Mouse (Mus musculus): ENCODE results near the gene Prrt3. TPM values are rescaled to one million over a fixed set of nuclear protein-coding genes. Genes with fewer than 3 reads are reported as not detected.

Prrt3 gene
- polyA plus RNA-seq, 1 experiment from 2014 or later = 0.41 TPM

DNA sequence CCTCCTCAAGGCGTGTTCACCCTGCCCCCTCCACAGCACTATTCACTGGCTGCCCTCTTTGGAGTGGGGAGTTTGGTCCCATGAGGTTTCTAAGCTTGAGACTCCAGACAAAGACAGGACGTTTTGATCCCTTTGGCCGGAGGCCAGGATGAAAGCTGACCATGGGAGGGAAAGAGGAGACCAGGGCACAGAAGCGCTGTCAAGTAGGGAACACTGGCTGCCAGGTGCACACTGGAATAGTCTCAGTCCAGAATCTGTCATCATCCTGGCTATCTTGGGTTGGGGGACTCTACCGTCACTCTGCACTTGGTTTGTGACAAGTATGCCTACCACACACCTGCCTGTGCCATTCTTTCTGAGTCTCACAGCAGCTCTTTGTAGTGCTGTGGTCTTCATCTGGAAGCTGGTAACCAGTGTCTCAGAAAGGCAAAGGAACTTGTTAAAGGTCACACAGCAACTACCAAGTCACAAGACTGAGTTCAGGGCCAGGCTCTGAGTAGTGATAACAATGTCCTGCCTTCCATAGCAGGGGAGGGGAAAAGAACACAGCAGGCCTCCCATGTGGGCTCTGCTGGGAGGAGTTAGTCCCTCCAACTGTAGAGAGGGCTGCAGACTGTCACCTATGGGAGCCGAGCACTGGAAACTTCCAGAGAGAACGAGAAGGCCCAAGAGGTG lies 6.7 kb upstream of the Prrt3 start:
- Histone ChIP-seq H3K4me3 (no peak overlapping the region), H3K9me3 (no peaks in the 10 kb centered on the region), H3K36me3 (peaks cover 19% of the 10 kb centered on the region), H3K27ac (no peak overlapping the region), H3K27me3 (ENCODE audit: insufficient read depth, poor library complexity, severe bottlenecking) (no peaks in the 10 kb centered on the region), H3K4me1 (peaks cover 5% of the 10 kb centered on the region; the same call in 1 of the 2 replicates)
- WGBS = 59% methylated on average over 7 of the region's 7 CpGs
- no peak for DNase-seq (ENCODE audit: low spot score)

DNA sequence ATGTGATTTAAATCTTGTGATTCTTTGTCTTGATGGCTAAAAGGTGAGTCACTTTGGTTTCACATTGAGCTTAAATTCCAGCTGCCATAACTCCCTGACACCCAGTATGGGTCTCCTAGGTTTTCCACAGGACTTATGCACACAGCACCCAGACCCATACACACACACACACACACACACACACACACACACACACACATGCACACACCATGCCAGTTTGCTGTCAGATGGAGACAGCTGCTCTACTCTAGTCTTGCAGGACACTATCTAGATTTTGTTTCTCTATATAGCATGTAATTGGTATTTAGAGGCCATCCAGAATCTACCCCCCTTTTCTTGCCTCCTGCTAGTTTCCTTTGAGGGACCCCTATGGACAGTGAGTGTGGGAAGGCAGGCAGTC lies 5.4 kb upstream of the Prrt3 start:
- H3K27me3 ChIP-seq (ENCODE audit: insufficient read depth, poor library complexity, severe bottlenecking) = peaks cover 11% of the 10 kb centered on the region
- no peak overlapping the region for H3K4me3 ChIP-seq
- peaks cover 6% of the 10 kb centered on the region; the same call in 1 of the 2 replicates for H3K36me3 ChIP-seq
- peaks cover 5% of the 10 kb centered on the region; the same call in 1 of the 2 replicates for H3K4me1 ChIP-seq
- no peak overlapping the region for H3K27ac ChIP-seq
- DNase-seq (ENCODE audit: low spot score) = no peak
- H3K9me3 ChIP-seq = no peaks in the 10 kb centered on the region

DNA sequence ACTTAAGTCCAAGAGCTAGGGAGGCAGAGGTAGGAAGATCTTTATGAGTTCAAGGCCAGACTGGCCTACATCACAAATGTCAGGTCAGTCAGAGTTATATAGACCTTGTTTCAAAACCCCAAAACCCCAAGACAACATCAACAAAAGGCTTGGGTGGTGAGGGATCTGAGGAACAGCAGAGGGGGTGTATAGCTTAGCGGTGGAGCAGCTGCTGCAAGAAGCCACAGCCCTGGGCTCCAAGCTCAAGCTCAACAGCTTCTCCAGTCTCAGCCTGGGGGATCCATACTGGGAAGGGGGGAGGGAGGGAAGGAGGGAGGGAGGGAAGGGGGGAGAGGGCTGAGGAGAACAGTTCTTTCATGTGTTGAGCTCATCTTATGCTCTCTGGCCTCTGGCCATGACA lies 4.0 kb upstream of the Prrt3 start:
- H3K27me3 ChIP-seq (ENCODE audit: insufficient read depth, poor library complexity, severe bottlenecking) = peaks cover 26% of the 10 kb centered on the region
- no peaks in the 10 kb centered on the region for H3K36me3 ChIP-seq
- no peak overlapping the region for H3K4me3 ChIP-seq
- 76% methylated on average over 1 of the region's 1 CpGs for WGBS
- H3K4me1 ChIP-seq = peaks cover 13% of the 10 kb centered on the region
- H3K9me3 ChIP-seq = no peaks in the 10 kb centered on the region
- no peak for DNase-seq (ENCODE audit: low spot score)
- H3K27ac ChIP-seq = no peak overlapping the region

DNA sequence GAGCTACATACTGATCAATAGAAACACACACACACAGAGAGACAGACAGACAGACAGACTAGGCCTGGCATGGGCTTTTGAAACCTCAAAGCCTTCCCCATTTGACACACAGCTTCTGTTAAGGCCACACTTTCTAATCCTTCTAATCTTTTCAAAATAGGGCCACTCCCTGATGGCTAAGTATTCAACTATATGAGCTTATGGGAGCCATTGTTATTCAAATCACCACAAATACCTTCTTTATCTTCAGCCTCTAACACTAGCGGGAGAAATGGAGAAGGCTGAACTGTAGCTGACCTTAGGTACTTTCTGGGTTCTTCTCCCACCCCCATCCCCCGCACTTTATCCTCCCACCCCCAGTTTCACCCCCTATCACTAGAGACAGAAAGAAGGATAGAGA lies 1.1 kb upstream of the Prrt3 start:
- no peaks in the 10 kb centered on the region for H3K36me3 ChIP-seq
- H3K27me3 ChIP-seq (ENCODE audit: insufficient read depth, poor library complexity, severe bottlenecking) = peaks cover 45% of the 10 kb centered on the region
- H3K27ac ChIP-seq = no peak overlapping the region
- no peak for DNase-seq (ENCODE audit: low spot score)
- H3K9me3 ChIP-seq = no peaks in the 10 kb centered on the region
- peaks cover 11% of the 10 kb centered on the region for H3K4me1 ChIP-seq
- H3K4me3 ChIP-seq = no peak overlapping the region
- WGBS = 74% methylated on average over 2 of the region's 2 CpGs

DNA sequence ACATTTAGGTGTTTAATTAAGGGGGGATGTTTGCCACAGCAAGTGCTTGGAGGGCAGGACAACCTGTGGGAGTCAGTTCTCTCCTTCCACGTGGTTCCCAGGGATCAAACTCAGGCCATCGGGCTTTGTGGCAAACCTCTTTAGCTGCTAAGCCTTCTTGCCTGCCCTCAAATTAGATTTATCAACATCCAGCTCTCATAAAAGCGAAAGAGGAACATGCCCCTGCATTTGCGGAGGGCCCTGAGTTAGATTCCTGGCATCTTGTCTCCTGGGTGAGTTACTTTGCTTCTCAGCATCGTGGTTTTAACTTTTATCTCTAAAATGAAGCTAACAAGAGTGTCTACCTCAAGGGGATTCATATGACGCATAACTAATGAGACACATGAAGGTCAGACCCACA lies 2.4 kb downstream of the Prrt3 start:
- Histone ChIP-seq H3K36me3 (no peaks in the 10 kb centered on the region), H3K9me3 (no peaks in the 10 kb centered on the region), H3K4me1 (peaks cover 28% of the 10 kb centered on the region), H3K4me3 (no peak overlapping the region), H3K27me3 (ENCODE audit: insufficient read depth, poor library complexity, severe bottlenecking) (peaks cover 80% of the 10 kb centered on the region), H3K27ac (no peak overlapping the region)
- DNase-seq (ENCODE audit: low spot score) = no peak
- 66% methylated on average over 6 of the region's 6 CpGs for WGBS

DNA sequence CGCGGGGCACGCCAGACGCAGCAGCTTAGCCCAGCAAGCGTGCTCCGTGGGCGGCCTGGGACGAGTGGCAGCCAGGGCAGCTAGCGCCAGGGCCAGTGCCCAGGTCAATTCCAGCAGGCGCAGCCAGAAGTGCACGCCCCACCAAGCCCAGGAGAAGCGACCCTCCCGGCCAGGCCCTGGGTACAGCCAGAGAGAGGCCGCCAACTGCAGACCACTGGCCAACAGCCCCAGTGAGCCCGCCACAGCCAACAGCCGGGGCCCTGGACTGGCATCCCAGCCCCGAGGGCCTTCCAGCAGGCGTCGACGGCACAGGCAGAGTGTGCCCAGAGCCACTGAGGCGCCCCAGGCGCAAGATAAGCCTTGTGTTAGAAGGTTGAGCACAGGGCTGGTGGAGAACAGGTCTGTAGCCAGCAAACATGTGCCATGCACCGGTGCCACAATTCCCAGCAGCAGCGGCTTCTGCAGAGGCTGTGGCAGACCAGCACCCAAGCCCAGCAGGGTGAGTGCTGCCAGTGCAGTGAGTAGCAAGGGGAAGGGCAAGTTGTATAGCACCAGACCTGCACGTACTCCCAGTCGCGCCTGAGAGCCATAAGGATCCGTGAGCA lies 6.6 kb downstream of the Prrt3 start:
- DNase-seq (ENCODE audit: low spot score) = no peak
- peaks cover 60% of the 10 kb centered on the region for H3K27me3 ChIP-seq (ENCODE audit: insufficient read depth, poor library complexity, severe bottlenecking)

DNA sequence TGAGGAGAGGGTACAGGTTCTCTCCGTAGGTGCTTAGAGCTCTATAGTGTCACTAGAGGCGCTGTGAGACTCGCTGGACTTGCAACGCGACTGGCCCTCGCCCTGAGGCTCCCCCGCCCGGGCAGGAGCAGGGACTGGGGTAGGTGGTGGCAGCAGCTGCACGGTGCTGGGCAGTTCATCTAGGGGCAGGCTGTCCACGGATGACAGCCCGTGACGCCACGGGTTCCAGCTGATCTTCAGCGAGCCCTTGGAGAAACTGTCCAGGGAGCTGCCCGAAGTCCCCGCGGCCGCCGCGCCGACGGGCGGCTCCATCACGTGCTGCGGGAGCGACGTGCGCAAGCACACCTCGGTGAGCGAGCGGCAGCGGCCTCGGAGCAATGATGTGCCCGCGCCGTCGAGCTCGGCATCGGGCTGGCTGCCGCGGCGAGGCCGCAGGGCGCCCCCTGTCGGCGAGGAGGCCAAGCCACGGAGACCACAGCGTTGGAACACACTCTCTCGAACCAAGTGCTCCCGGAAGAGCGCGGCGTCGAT lies 7.4 kb downstream of the Prrt3 start:
- Histone ChIP-seq H3K4me3 (peak overlapping the region; percentile 62), H3K27me3 (ENCODE audit: insufficient read depth, poor library complexity, severe bottlenecking) (peaks cover 53% of the 10 kb centered on the region), H3K4me1 (peaks cover 23% of the 10 kb centered on the region), H3K9me3 (no peaks in the 10 kb centered on the region), H3K36me3 (peaks cover 38% of the 10 kb centered on the region), H3K27ac (peak overlapping the region; percentile 83)
- peak; percentile 90 for DNase-seq (ENCODE audit: low spot score)
- under 1% methylated on average over 49 of the region's 54 CpGs for WGBS

More for the DNA sequence above, 6.6 kb downstream of the Prrt3 start:
- Histone ChIP-seq H3K27ac (peak overlapping the region; percentile 83), H3K4me1 (peaks cover 23% of the 10 kb centered on the region), H3K36me3 (peaks cover 30% of the 10 kb centered on the region), H3K4me3 (peak overlapping the region; percentile 62), H3K9me3 (no peaks in the 10 kb centered on the region)
- 25% methylated on average over 28 of the region's 28 CpGs for WGBS

DNA sequence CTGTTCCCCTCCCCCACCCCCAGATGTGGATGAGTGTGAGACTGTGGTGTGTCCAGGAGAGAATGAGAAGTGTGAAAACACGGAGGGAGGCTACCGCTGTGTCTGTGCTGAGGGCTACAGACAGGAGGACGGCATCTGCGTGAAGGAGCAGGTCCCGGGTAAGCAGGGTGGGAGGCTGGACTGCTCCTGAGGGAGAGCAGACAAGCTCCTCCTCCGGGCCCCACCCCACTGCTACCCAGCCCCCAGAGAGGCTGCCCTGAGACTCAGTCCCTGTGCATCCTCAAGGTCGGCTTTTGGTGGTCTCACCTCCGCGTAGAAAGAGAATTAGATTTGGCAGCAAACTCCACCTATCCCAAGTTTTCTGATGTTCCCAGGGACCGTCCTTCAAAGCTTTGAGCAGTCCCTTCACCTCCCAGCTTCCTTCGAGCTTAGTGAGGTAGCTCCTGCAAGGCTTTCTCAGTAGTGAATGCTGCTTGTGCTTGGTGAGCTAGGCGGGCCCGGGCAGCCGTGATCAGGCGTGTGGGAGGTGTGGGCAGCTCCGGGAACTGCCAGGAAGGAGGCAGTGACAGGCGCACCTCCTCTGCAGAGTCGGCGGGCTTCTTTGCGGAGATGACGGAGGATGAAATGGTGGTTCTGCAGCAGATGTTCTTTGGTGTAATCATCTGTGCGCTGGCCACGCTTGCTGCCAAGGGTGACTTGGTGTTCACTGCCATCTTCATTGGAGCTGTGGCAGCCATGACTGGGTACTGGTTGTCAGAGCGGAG lies 9.4 kb downstream of the Prrt3 start:
- DNase-seq (ENCODE audit: low spot score) = no peak
- peaks cover 19% of the 10 kb centered on the region for H3K4me1 ChIP-seq
- peaks cover 41% of the 10 kb centered on the region for H3K27me3 ChIP-seq (ENCODE audit: insufficient read depth, poor library complexity, severe bottlenecking)
- 63% methylated on average over 24 of the region's 24 CpGs for WGBS
- H3K36me3 ChIP-seq = peaks cover 58% of the 10 kb centered on the region
- no peak overlapping the region for H3K27ac ChIP-seq
- no peak overlapping the region for H3K4me3 ChIP-seq
- H3K9me3 ChIP-seq = no peaks in the 10 kb centered on the region

DNA sequence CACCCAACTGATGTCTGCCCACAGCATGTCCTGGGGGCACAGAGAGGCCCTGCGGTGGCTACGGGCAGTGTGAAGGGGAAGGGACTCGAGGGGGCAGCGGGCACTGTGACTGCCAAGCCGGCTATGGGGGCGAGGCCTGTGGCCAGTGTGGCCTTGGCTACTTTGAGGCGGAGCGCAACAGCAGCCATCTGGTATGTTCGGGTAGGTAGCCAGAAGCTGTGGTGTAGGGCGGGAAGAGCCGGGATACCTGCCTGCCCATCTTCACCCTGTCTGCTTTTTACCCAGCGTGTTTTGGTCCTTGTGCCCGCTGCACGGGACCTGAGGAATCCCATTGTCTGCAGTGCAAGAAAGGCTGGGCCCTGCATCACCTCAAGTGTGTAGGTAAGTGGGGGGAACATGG lies 12.3 kb downstream of the Prrt3 start:
- H3K36me3 ChIP-seq = peaks cover 60% of the 10 kb centered on the region
- no peak overlapping the region for H3K4me3 ChIP-seq
- 95% methylated on average over 14 of the region's 14 CpGs for WGBS
- H3K27ac ChIP-seq = no peak overlapping the region
- H3K27me3 ChIP-seq (ENCODE audit: insufficient read depth, poor library complexity, severe bottlenecking) = peaks cover 12% of the 10 kb centered on the region; the same call in 1 of the 2 replicates
- H3K9me3 ChIP-seq = no peaks in the 10 kb centered on the region
- DNase-seq (ENCODE audit: low spot score) = no peak
- H3K4me1 ChIP-seq = peaks cover 4% of the 10 kb centered on the region

DNA sequence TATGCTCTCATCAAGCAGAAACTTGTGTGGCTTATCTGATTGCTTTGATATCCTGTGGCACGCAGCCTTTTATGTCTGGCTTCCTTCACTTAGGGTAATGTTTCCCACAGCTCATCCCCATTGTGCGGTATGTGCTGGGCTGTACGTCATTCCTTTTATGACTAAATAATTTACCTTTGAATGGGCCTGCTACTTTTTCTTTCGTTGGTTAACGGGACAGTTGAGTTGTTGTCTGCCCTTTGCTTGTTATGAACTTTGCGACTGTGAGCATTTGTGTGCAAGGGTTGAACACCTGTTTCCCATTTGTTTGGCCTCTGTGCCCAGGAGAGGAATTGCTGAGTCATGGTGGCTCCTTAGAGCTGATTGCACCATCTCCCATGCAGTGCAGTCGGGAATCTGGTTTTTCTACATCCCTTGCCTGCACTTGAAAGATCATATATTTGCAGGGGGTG lies 14.6 kb downstream of the Prrt3 start:
- peaks cover 7% of the 10 kb centered on the region for H3K27me3 ChIP-seq (ENCODE audit: insufficient read depth, poor library complexity, severe bottlenecking)
- H3K27ac ChIP-seq = no peak overlapping the region
- H3K9me3 ChIP-seq = no peaks in the 10 kb centered on the region
- no peak for DNase-seq (ENCODE audit: low spot score)
- 65% methylated on average over 7 of the region's 7 CpGs for WGBS
- peaks cover 17% of the 10 kb centered on the region for H3K4me1 ChIP-seq
- H3K36me3 ChIP-seq = peaks cover 48% of the 10 kb centered on the region
- no peak overlapping the region for H3K4me3 ChIP-seq

DNA sequence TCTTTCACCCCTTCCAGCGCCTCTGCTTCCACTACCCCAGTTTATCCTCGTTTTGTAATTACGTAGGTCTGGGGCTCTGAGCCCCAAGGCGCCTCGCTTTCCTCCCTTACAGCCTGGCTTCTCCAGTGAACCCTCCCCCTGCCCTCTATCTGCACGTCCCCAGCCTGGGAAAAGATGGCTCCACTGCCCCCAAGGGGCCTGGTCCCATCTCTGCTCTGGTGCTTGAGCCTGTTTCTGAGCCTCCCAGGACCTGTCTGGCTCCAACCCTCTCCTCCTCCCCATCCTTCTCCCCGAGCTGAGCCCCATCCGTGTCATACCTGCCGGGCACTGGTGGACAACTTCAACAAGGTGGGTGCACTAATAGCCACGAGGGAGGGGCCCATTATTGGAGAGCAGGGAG lies 18.0 kb downstream of the Prrt3 start:
- Histone ChIP-seq H3K4me1 (peaks cover 29% of the 10 kb centered on the region), H3K4me3 (peak overlapping the region; percentile 77), H3K36me3 (peaks cover 17% of the 10 kb centered on the region), H3K27ac (peak overlapping the region; percentile 93), H3K27me3 (ENCODE audit: insufficient read depth, poor library complexity, severe bottlenecking) (peaks cover 41% of the 10 kb centered on the region), H3K9me3 (no peaks in the 10 kb centered on the region)
- DNase-seq (ENCODE audit: low spot score) = no peak
- WGBS = 15% methylated on average over 10 of the region's 10 CpGs

DNA sequence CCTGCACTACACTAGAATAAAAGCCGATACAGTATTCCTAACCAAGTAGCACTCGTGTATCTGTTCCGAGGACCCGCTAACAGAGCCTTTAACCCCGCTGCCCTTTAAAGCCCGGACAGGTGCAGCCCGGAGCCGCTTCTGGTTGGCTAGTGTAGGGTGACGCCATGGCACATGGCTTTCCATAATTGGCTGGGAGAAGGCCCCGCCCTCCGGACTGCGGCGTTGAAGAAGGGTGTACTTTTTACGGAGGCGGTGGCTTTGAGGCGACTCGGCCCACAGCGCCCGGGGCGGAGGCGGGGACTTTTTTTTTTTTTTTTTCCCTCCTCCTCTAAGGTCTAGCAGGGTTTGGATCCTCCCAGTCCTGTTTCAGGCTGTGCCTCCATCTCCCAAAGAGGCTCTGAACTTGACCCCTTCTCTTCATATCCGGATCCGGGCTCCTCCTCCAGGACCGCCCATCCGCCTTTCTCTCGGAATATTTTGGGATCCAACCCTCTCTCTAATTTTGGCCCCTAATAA lies 18.6 kb downstream of the Prrt3 start, which contains the start of gene Creld1:
Creld1 (plus strand) TSS at position 198 of the 516 bp plus-strand sequence.
- Histone ChIP-seq H3K36me3 (peaks cover 12% of the 10 kb centered on the region), H3K27me3 (ENCODE audit: insufficient read depth, poor library complexity, severe bottlenecking) (peaks cover 42% of the 10 kb centered on the region), H3K9me3 (no peaks in the 10 kb centered on the region), H3K4me1 (peaks cover 29% of the 10 kb centered on the region), H3K27ac (peak within 1 kb of the TSS; percentile 93), H3K4me3 (peak within 1 kb of the TSS; percentile 77)
- under 1% methylated on average over 26 of the region's 26 CpGs for WGBS
- peak; percentile 98 for DNase-seq (ENCODE audit: low spot score)

All from heart, embryonic 10.5 days (tissue).